Mouse (Mus musculus) adrenal gland, postnatal 14 days (tissue): ENCODE data around the gene Cbwd1. TPM values are rescaled to one million over a fixed set of nuclear protein-coding genes. Genes with fewer than 3 reads are reported as not detected.
A peak's percentile ranks its signal among the peaks of the same experiment; 100 is the strongest.

Experiments used
- DNase-seq: peaks from one replicate; pipeline ENCODE4 v3.0.0; 2021; ENCODE audit warnings: mixed read lengths
- total RNA-seq: library from RNA; stranded (reverse); gene quantifications from 2 replicates; pipeline ENCODE4 v1.2.3, GENCODE M21; 2021

Gene Cbwd1
- total RNA-seq, 1 experiment from 2014 or later, result 12.2 TPM

- no peak for DNase-seq
Measured at GRCm38 (mm10) chr19:24978852-24979842, 17.7 kb upstream of the Cbwd1 start.

- DNase-seq, result no peak
Measured at GRCm38 (mm10) chr19:24977991-24978390, 16.6 kb upstream of the Cbwd1 start.

- no peak for DNase-seq
Measured at GRCm38 (mm10) chr19:24972701-24973390, 11.4 kb upstream of the Cbwd1 start.

GRCm38 (mm10) chr19:24971307-24971706 is 9.9 kb upstream of the Cbwd1 start:
- DNase-seq, result no peak

GRCm38 (mm10) chr19:24966941-24967340 is 5.5 kb upstream of the Cbwd1 start:
- no peak for DNase-seq

- no peak for DNase-seq
Measured at GRCm38 (mm10) chr19:24966203-24966602, 4.8 kb upstream of the Cbwd1 start.

GRCm38 (mm10) chr19:24958531-24958930 is 2.9 kb downstream of the Cbwd1 start:
- DNase-seq, result peak; percentile 11

GRCm38 (mm10) chr19:24945521-24946262 is 15.7 kb downstream of the Cbwd1 start:
- no peak for DNase-seq

- no peak for DNase-seq
Measured at GRCm38 (mm10) chr19:24937084-24937483, 24.3 kb downstream of the Cbwd1 start.

GRCm38 (mm10) chr19:24929041-24929440 is 32.4 kb downstream of the Cbwd1 start:
- DNase-seq, result no peak

GRCm38 (mm10) chr19:24920866-24921265 is 40.5 kb downstream of the Cbwd1 start:
- peak; percentile 17 for DNase-seq

- DNase-seq, result no peak
Measured at GRCm38 (mm10) chr19:24908385-24909155, 52.8 kb downstream of the Cbwd1 start.

- DNase-seq, result no peak
Measured at GRCm38 (mm10) chr19:24907655-24908054, 53.8 kb downstream of the Cbwd1 start.

- no peak for DNase-seq
Measured at GRCm38 (mm10) chr19:24902821-24903220, 58.6 kb downstream of the Cbwd1 start.

GRCm38 (mm10) chr19:24902256-24902655 is 59.2 kb downstream of the Cbwd1 start:
- no peak for DNase-seq

GRCm38 (mm10) chr19:24901666-24902065 is 59.7 kb downstream of the Cbwd1 start:
- DNase-seq, result no peak

GRCm38 (mm10) chr19:24900581-24901220 is 60.7 kb downstream of the Cbwd1 start, which contains the start of gene Foxd4:
TSS of gene Foxd4 (minus strand) at chr19:24901197.
- no peak for DNase-seq

- DNase-seq, result peak; percentile 26
Measured at GRCm38 (mm10) chr19:24899578-24900544, 61.5 kb downstream of the Cbwd1 start.

- DNase-seq, result no peak
Measured at GRCm38 (mm10) chr19:24898737-24899577, 62.5 kb downstream of the Cbwd1 start.
